Mouse (Mus musculus) myocyte (in vitro differentiated cells): ENCODE results near the gene Sinhcaf. TPM values are rescaled to one million over a fixed set of nuclear protein-coding genes. Genes with fewer than 3 reads are reported as not detected.
"Not testable (repeated sequence)": the region's sequence is repeated elsewhere in the genome, so short reads cannot be mapped to it uniquely, and the experiment has no call there.

Experiments used
- H3K27me3 ChIP-seq: one replicate; pipeline ENCODE4 v1.6.1; 2011; ENCODE audit not compliant: control insufficient read depth, insufficient read depth, insufficient read length
- H3K36me3 ChIP-seq: one replicate; pipeline ENCODE4 v1.6.1; 2011; ENCODE audit not compliant: control insufficient read depth, insufficient read depth
- H3K4me2 ChIP-seq: one replicate; pipeline ENCODE4 v1.6.1; 2011; ENCODE audit warnings: low read depth, control low read depth
- H3K4me3 ChIP-seq: one replicate; pipeline ENCODE4 v1.5.1; 2011; ENCODE audit warnings: mild to moderate bottlenecking, control low read depth, moderate library complexity
- H3K79me2 ChIP-seq: one replicate; pipeline ENCODE4 v1.6.1; 2011; ENCODE audit not compliant: control insufficient read depth, insufficient read depth
- H3ac ChIP-seq: one replicate; pipeline ENCODE4 v1.6.1; 2011; ENCODE audit not compliant: control insufficient read depth, insufficient read length
- CEBPB ChIP-seq: IDR thresholded peaks from 2 replicates; pipeline ENCODE4 v1.6.1; 2011; ENCODE audit warnings: mild to moderate bottlenecking, moderate library complexity; ENCODE audit not compliant: poor library complexity, insufficient read depth, severe bottlenecking
- E2F4 ChIP-seq: IDR thresholded peaks from one replicate; pipeline ENCODE4 v1.6.1; 2011; ENCODE audit warnings: mild to moderate bottlenecking, control low read depth, moderate library complexity; ENCODE audit not compliant: insufficient read depth
- MAX ChIP-seq: IDR thresholded peaks from one replicate; pipeline ENCODE4 v1.6.1; 2011; ENCODE audit warnings: low read depth, mild to moderate bottlenecking, control low read depth
- MYOD1 ChIP-seq, 3 experiments: IDR thresholded peaks; one replicate each; pipeline ENCODE4 v1.6.1; 2011; ENCODE audit warnings: control low read depth in 2 of 3, low read depth in 2 of 3, mild to moderate bottlenecking in 2 of 3, moderate library complexity in 1 of 3; ENCODE audit not compliant: insufficient read length in 2 of 3, control insufficient read depth in 1 of 3
- MYOG ChIP-seq, 3 experiments: IDR thresholded peaks; one replicate each; pipeline ENCODE4 v1.6.1; 2011; ENCODE audit warnings: control low read depth in 2 of 3, low read depth in 2 of 3, mild to moderate bottlenecking in 2 of 3; ENCODE audit not compliant: insufficient read length in 2 of 3, control insufficient read depth in 1 of 3, insufficient read depth in 1 of 3
- POLR2A ChIP-seq: IDR thresholded peaks from one replicate; pipeline ENCODE4 v1.6.1; 2011; ENCODE audit warnings: low read depth, mild to moderate bottlenecking, control low read depth, moderate library complexity; ENCODE audit not compliant: insufficient read length
- POLR2AphosphoS2 ChIP-seq: IDR thresholded peaks from one replicate; pipeline ENCODE4 v1.6.1; 2011; ENCODE audit warnings: low read depth, control low read depth; ENCODE audit not compliant: insufficient read length
- REST ChIP-seq: IDR thresholded peaks from one replicate; pipeline ENCODE4 v1.6.1; 2011; ENCODE audit warnings: mild to moderate bottlenecking, control low read depth, moderate library complexity; ENCODE audit not compliant: insufficient read depth, insufficient read length
- SRF ChIP-seq: IDR thresholded peaks from one replicate; pipeline ENCODE4 v1.6.1; 2011; ENCODE audit warnings: low read depth; ENCODE audit not compliant: control insufficient read depth, insufficient read length
- TCF12 ChIP-seq: IDR thresholded peaks from one replicate; pipeline ENCODE4 v1.6.1; 2011; ENCODE audit warnings: mild to moderate bottlenecking, control low read depth; ENCODE audit not compliant: poor library complexity, insufficient read depth, severe bottlenecking
- TCF3 ChIP-seq: IDR thresholded peaks from one replicate; pipeline ENCODE4 v1.6.1; 2011; ENCODE audit warnings: low read depth, control low read depth; ENCODE audit not compliant: insufficient read length
- USF1 ChIP-seq: IDR thresholded peaks from one replicate; pipeline ENCODE4 v1.6.1; 2011; ENCODE audit warnings: low read depth, mild to moderate bottlenecking, control low read depth, moderate library complexity
- polyA plus RNA-seq: library from polyadenylated mRNA; unstranded; fragments of >200 nt; fragmentation: generic; extraction: Trizol; gene quantifications from one replicate; pipeline ENCODE4 v1.2.1, GENCODE M21; 2012; ENCODE audit warnings: missing spikeins

Gene Sinhcaf
- polyA plus RNA-seq, 1 experiment, result 8.5 TPM

DNA sequence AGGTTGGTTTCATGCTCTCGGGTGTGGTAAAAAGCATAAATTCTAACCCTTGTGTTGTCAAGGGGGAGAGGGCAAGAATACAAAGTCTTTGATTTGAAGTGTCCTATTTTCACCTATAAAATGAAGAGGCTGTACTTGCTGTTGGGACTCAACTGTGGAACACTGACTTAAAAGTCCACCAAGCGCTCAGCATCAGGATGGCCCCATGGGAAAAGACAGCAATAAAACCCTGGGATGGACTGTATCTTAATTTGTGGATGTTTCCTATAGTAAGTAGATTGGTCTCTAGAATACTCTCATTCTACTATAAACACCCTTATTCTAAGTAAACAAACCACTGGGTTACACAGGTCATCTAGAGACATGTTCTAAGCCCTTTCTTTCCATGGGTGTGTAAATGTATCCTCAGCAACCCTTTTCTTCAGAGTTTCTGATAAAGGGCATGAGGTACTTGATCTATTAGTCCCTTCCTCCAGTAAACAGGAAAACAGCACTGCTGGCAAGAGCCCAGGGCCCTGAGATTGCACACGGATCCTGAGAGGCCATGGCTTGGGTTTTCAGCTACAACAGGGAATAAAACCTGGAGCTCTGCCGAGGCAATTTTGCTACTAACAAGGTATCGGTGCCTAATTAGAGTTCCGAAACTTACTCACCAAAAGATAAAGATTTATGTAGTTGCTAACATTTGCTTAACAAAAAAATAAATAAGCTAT lies 45.5 kb upstream of the Sinhcaf start:
- Histone ChIP-seq H3K4me3 (no peak overlapping the region), H3K36me3 (peaks cover 19% of the 10 kb centered on the region), H3K79me2 (no peaks in the 10 kb centered on the region), H3K4me2 (no peak overlapping the region), H3ac (no peak overlapping the region), H3K27me3 (no peaks in the 10 kb centered on the region)
- TF ChIP-seq POLR2AphosphoS2 (no peak), POLR2A (no peak), MAX (no peak), MYOG (IDR thresholded peaks at IDR 0.05; ENCODE audit: control insufficient read depth in 1 of 3, insufficient read depth in 1 of 3, insufficient read length in 2 of 3, low read depth in 2 of 3) (no peak), REST (no peak), TCF12 (no peak), E2F4 (no peak), MYOD1 (IDR thresholded peaks at IDR 0.05; ENCODE audit: control insufficient read depth in 1 of 3, insufficient read length in 2 of 3, low read depth in 2 of 3) (no peak), CEBPB (no peak), USF1 (no peak), SRF (no peak)

DNA sequence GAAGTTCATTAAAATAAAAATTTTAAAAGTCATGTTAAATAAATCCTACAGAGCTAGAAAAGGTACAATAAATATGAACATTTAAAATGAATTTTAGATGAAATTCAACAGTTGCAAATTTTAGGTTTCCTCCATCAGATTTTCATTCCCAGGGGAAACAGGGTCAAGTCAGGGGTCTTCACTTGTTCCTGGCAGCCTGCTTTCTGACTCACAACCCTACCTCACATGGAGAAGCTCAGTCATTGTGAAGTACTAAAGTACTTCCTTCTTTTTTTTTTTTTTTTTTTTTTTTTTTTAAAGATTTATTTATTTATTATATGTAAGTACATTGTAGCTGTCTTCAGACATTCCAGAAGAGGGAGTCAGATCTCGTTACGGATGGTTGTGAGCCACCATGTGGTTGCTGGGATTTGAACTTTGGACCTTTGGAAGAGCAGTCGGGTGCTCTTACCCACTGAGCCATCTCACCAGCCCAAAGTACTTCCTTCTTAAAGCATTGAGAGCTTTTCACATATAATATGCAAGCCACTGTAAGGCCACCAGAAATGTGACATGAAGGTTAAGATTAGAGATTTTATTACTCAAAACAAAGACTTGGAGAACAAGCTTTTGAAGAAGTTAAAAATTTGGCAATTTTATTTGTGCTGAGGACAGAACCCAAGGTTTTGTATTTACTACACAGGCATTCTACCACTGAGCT lies 43.7 kb upstream of the Sinhcaf start:
- not testable (repeated sequence) for H3K4me3 ChIP-seq, H3K27me3 ChIP-seq, H3K79me2 ChIP-seq, H3ac ChIP-seq, H3K4me2 ChIP-seq
- H3K36me3 ChIP-seq, result peaks cover 13% of the 10 kb centered on the region

DNA sequence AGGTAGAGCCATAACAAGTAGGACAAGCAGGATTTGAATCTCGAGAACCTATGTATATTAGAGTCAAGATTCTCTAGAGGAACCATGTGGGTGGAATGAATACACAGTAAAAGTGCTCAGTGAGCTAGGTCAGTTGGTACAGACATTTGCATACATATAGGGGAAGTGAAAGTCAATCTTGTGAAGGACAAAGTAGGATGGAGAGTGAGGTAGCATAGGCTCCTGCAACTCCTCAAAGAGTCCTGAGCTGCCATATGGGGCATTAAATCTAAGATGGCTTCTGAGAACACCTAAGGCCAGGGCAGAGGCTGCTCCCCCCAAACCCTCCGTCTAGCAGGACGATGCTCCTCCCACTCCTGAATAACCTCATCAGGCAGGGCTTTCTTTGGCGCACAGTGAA lies 39.7 kb upstream of the Sinhcaf start:
- H3K36me3 ChIP-seq, result peaks cover 3% of the 10 kb centered on the region
- TF ChIP-seq REST (no peak), TCF12 (no peak), POLR2AphosphoS2 (no peak), MYOD1 (IDR thresholded peaks at IDR 0.05; ENCODE audit: control insufficient read depth in 1 of 3, insufficient read length in 2 of 3, low read depth in 2 of 3) (no peak), MYOG (IDR thresholded peaks at IDR 0.05; ENCODE audit: control insufficient read depth in 1 of 3, insufficient read depth in 1 of 3, insufficient read length in 2 of 3, low read depth in 2 of 3) (no peak), USF1 (no peak), CEBPB (no peak), SRF (no peak), TCF3 (no peak), E2F4 (no peak), POLR2A (no peak), MAX (no peak)

DNA sequence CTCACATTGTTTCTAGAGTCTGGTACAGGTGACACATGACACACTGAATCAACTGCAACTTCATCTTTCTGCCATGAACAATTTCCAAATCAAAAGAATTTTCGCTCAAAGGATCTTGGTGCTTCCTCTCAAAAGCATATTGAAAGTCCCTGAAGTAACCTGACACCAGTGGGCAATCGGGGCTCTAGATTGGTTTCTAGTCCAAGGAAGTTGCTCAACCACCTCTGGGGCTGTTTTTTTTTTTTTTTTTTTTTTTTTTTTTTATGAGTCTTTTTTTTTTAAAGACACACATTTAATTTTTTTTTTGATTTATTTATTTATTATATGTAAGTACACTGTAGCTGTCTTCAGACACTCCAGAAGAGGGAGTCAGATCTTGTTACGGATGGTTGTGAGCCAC lies 34.2 kb upstream of the Sinhcaf start:
- no peak overlapping the region for H3K4me3 ChIP-seq
- H3K27me3 ChIP-seq, result no peaks in the 10 kb centered on the region
- H3K36me3 ChIP-seq, result no peaks in the 10 kb centered on the region
- H3K4me2 ChIP-seq, result peak overlapping the region; percentile 4
- no peak overlapping the region for H3ac ChIP-seq
- TF ChIP-seq TCF3, result no peak
- TF ChIP-seq TCF12, result no peak
- peak; percentile 40; the same call in 1 of the 2 replicates for TF ChIP-seq CEBPB
- H3K79me2 ChIP-seq, result no peaks in the 10 kb centered on the region

More for the DNA sequence above, 39.7 kb upstream of the Sinhcaf start:
- no peak overlapping the region for H3K4me3 ChIP-seq
- H3ac ChIP-seq, result no peak overlapping the region
- H3K4me2 ChIP-seq, result no peak overlapping the region
- H3K27me3 ChIP-seq, result no peaks in the 10 kb centered on the region
- H3K79me2 ChIP-seq, result no peaks in the 10 kb centered on the region

DNA sequence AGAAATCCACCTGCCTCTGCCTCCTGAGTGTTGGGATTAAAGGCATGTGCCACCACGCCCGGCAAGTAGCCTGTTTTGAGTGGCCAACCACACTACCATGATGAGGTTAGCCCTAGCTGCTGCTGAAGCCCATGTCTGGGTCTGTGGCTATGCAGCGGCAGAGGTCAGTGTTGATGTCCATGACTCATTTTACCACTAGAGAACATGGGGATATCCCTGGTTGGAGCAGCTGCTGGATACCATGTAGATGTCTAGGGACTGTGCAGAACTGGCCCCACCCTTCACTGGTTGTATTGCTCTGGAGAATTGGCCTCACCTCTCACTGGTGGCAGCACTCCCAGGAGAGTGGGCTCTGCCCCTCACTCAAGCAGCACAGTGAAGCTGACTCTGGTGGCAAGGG lies 28.8 kb upstream of the Sinhcaf start:
- Histone ChIP-seq H3K36me3 (no peaks in the 10 kb centered on the region), H3K4me3 (no peak overlapping the region), H3ac (no peak overlapping the region), H3K27me3 (no peaks in the 10 kb centered on the region), H3K4me2 (no peak overlapping the region), H3K79me2 (no peaks in the 10 kb centered on the region)
- no peak for TF ChIP-seq TCF12
- no peak for TF ChIP-seq REST
- TF ChIP-seq TCF3, result no peak
- no peak for TF ChIP-seq POLR2AphosphoS2
- no peak for TF ChIP-seq MYOD1 (IDR thresholded peaks at IDR 0.05; ENCODE audit: control insufficient read depth in 1 of 3, insufficient read length in 2 of 3, low read depth in 2 of 3)
- TF ChIP-seq MAX, result no peak
- TF ChIP-seq USF1, result no peak
- TF ChIP-seq CEBPB, result no peak
- no peak for TF ChIP-seq SRF
- TF ChIP-seq E2F4, result no peak
- TF ChIP-seq MYOG (IDR thresholded peaks at IDR 0.05; ENCODE audit: control insufficient read depth in 1 of 3, insufficient read depth in 1 of 3, insufficient read length in 2 of 3, low read depth in 2 of 3), result no peak
